Mouse (Mus musculus): ENCODE measurements around the gene Mlc1. TPM values are rescaled to one million over a fixed set of nuclear protein-coding genes. Genes with fewer than 3 reads are reported as not detected.
A peak's percentile ranks its signal among the peaks of the same experiment; 100 is the strongest.

Gene Mlc1
- polyA plus RNA-seq, 2 experiments from 2014 or later, result not detected

DNA sequence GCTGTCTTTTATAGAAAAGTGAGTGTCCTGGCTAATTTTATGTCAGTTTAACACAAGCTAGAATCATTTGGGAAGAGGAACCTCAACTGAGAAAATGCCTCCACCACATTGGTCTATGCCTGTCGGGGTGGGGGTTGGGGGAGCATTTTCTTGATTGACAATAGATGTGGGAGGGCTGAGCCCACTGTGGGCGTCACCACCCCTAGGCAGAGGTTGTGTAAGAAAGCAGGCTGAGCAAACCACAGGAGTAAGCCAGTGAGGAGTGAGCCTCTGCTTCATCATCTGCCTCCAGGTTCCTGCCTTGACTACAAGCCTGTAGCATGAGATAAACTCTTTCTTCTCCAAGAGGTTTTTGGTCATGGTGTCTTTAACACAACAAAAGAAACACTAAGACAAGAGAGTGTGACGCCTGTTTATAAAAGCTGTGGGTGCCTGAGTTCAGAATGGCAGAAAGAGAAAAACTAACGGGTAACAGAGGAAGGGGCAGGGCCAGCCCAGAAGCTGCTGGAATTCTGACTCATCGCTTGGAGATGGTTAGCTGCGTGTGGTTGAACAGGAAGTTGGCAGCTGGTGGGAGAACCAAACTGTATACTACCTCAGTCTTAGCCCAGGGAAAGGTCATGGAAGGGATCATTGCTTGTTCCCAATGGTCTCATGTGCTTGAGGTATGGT is 42.1 kb downstream of the Mlc1 start:
- no peak for ATAC-seq

DNA sequence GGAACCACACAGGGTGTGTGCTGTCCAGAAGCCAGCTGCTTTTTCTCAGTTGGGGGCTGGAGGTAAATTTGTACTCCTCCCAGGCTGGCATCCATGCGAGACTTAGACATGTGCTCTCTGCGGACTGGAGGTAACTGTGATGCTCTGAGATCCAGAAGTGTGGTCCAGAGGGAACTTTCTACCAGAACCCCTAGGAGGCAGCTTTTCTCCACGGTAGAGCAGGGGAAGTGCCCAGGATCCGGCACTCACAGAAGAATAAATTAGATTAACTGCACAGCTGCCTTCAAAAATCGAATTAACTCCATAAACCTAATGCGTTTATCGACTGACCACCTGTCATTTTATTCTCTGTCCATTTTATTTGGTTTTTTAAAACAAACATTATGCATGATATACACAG is 44.7 kb downstream of the Mlc1 start:
- ATAC-seq, result no peak

DNA sequence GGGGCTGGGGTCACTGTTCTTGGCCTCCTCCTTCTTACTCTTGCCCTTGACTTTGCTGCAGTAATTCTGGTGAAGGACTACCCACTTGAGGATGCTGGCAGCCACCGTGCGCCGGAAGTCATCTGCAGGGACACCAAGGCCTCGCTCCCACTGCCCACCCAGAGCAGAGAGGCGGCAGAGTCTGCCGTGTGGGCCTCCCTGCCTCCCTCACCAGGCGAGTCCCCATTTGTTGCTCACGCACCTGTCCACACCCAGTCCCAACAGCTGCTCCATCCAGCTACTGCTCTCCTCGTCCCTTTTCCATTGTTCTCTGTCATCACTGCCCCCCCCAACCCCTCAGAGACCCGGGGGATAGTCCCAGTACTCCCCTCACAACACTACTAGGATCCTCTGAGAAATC is 46.1 kb downstream of the Mlc1 start:
- no peak for ATAC-seq

- ATAC-seq, result no peak
These were observed 56.9 kb downstream of the Mlc1 start for GRCm38 (mm10) chr15:88921992-88922310.

DNA sequence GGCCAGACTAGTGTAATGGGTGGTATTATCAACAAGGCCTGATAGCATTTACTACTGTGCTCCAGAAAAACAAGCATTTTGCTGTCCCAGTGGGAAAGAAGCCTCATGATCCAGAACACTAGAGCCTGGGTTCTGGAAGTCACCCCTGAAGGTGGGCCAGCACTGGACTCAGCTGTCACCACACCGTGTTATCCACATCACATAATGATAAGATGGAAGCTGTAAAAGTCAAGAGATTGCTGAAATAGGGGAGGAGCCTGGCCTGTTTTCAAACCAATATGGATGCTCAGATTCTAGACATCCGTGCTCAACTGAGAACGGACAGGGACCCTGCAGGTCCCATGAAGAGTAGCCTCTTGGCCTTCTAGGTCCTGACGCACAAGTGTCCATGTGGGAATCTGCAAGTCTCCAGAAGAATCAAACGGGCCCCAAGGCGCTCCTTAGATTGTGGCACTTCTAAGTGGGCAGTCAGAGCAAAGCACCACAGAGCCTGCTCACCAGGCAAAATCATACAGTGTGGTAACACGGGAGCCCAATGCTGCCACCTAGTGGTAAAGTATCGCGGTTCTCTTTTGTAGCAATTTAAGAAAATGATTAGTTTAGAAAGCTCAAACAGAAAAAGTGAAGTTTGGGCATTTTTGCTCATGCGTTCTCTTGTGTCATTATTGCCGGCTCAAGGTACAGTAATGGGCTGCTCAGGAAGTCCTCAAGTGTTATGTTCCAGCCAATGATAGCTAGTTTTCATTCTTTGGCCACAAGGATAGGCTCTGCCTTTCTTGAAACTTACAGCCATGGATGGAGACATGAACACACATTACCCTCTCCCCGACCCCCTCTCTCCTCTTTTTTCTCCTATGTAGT is 57.4 kb downstream of the Mlc1 start:
- peak; percentile 40 for ATAC-seq

GRCm38 (mm10) chr15:88920065-88920464 is 58.7 kb downstream of the Mlc1 start:
- ATAC-seq, result no peak

GRCm38 (mm10) chr15:88919328-88919727 is 59.5 kb downstream of the Mlc1 start:
- no peak for ATAC-seq

DNA sequence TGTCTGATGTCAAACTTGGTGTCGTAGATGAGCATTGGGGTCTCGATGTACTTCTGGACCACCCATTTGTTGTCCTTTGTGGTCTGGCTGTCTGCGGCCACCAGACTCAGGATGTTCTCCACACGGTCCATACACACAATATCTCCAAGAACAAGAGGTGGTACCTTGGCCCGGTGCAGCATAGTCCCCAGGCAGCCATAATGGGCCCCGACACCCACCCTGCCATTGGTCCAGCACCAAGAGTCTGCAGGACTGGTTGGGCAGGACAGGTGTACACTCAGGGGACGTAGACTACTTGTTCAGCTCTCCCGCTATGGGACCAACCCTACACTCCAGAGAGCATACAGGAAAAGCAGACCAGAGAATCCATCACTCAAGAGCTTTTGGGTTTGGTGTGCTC is 61.7 kb downstream of the Mlc1 start:
- no peak for ATAC-seq

GRCm38 (mm10) chr15:88916366-88916765 is 62.4 kb downstream of the Mlc1 start:
- no peak for ATAC-seq

DNA sequence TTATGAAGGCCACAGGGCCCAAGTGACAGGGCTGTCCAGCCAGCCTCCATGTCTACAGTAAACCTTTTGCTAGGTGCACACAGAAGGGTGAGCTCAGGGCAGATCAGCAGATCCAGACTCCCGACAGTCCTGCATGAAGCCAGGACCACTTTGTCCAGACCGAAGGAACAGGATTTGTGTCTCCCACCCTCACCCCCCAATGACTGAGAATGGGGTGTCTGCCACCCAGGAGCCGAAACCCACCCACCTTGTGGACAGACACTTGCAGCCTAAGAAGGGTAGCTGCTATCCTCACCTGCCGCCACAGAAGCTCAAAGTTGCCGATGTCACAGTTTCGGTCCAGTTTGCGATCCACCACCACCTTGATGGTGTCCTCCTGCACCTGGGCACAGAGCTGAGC is 63.8 kb downstream of the Mlc1 start:
- no peak for ATAC-seq

DNA sequence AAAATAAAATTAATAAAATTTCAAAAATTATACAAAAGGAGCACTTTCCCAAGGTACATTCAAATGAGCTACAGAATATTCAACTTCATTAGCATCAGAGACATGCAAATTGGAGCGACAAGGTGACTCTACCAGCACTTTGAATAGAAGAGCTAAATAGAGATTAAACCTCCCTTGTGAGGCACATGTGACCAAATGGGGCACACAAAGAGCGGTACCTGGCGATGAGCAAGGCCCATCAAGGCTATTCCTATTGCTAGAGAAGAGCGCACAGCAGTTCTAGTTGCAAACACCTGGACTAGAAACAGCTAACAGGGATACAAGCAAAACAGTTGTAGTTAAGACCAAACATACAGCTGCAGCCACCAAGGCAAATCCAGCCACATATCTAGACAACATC is 72.5 kb downstream of the Mlc1 start:
- no peak for ATAC-seq

Other genes with a start within 250 kb of the Mlc1 start
- gene Brd1, start 244.8 kb downstream of the Mlc1 start, polyA plus RNA-seq (2017; shearing (Covaris generic)), result 10 to 100 TPM; 15.9 to 17.9 TPM
- 1 to 10 TPM; 6.3 to 7.2 TPM for gene Zbed4, start 227.3 kb downstream of the Mlc1 start, polyA plus RNA-seq (2017; shearing (Covaris generic))
- 10 to 100 TPM; 13.5 to 15.0 TPM for gene Alg12, start 159.7 kb downstream of the Mlc1 start, polyA plus RNA-seq (2017; shearing (Covaris generic))
- gene Creld2, start 159.4 kb downstream of the Mlc1 start, polyA plus RNA-seq (2017; shearing (Covaris generic)), result 10 to 100 TPM; 25.4 to 30.9 TPM
- gene Pim3, start 116.8 kb downstream of the Mlc1 start, polyA plus RNA-seq (2017; shearing (Covaris generic)), result 1 to 10 TPM; 2.6 to 3.6 TPM
- gene Ttll8, start 24.6 kb downstream of the Mlc1 start, polyA plus RNA-seq (2017; shearing (Covaris generic)), result not detected
- not detected for gene Mov10l1, start 3.9 kb upstream of the Mlc1 start, polyA plus RNA-seq (2017; shearing (Covaris generic))
- gene Panx2, start 80.7 kb upstream of the Mlc1 start, polyA plus RNA-seq (2017; shearing (Covaris generic)), result not detected
- gene Trabd, start 96.1 kb upstream of the Mlc1 start, polyA plus RNA-seq (2017; shearing (Covaris generic)), result 10 to 100 TPM; 29.5 to 33.9 TPM
- 1 to 10 TPM; 8.8 to 9.1 TPM for gene Selenoo, start 110.1 kb upstream of the Mlc1 start, polyA plus RNA-seq (2017; shearing (Covaris generic))
- 10 to 100 TPM; 12.6 to 13.2 TPM for gene Tubgcp6, start 144.1 kb upstream of the Mlc1 start, polyA plus RNA-seq (2017; shearing (Covaris generic))
- 10 to 100 TPM; 14.3 to 16.1 TPM for gene Hdac10, start 149.7 kb upstream of the Mlc1 start, polyA plus RNA-seq (2017; shearing (Covaris generic))
- gene Mapk12, start 161.7 kb upstream of the Mlc1 start, polyA plus RNA-seq (2017; shearing (Covaris generic)), result 1 to 10 TPM; 1.1 to 2.1 TPM
- gene Mapk11, start 170.6 kb upstream of the Mlc1 start, polyA plus RNA-seq (2017; shearing (Covaris generic)), result 10 to 100 TPM; 21.2 to 22.5 TPM
- gene Plxnb2, start 201.8 kb upstream of the Mlc1 start, polyA plus RNA-seq (2017; shearing (Covaris generic)), result 1 to 10 TPM; 1.0 to 2.1 TPM
- gene Dennd6b, start 217.5 kb upstream of the Mlc1 start, polyA plus RNA-seq (2017; shearing (Covaris generic)), result 1 to 10 TPM; 7.7 to 8.4 TPM
- 10 to 100 TPM; 20.8 to 25.1 TPM for gene Ppp6r2, start 232.5 kb upstream of the Mlc1 start, polyA plus RNA-seq (2017; shearing (Covaris generic))

All from activated CD4-positive, CD25-positive, alpha-beta regulatory T cell, adult 4 months (primary cell).